ENCODE assay signal across 8 mouse cellular contexts in genomic region chr1:88007692-88008210, GRCm38 (mm10). TPM values are rescaled to one million over a fixed set of nuclear protein-coding genes. Genes with fewer than 3 reads are reported as not detected.
A peak's percentile ranks its signal among the peaks of the same experiment; 100 is the strongest.
DNase-seq lines count a peak whose midpoint lies in the region; ATAC-seq and TF ChIP-seq lines count a peak whose summit lies in the region.

No protein-coding gene starts in this region.

- 3% methylated on average over 5 of the region's 5 CpGs for WGBS in lung, embryonic 15.5 days
- 3% methylated on average over 5 of the region's 5 CpGs for WGBS in embryonic facial prominence, embryonic 14.5 days
- WGBS in limb, embryonic 10.5 days: 15% methylated on average over 5 of the region's 5 CpGs
- 1% methylated on average over 5 of the region's 5 CpGs for WGBS in small intestine, adult 2 months

- TF ChIP-seq POLR2A in small intestine, adult 2 months (IDR thresholded peaks at IDR 0.05; ENCODE audit: low read depth, low read length): no peak

- peak; percentile 33; the same call in 1 of the 2 replicates for ATAC-seq in lung, embryonic 15.5 days (ENCODE audit: borderline replicate concordance, extremely low read depth, low FRiP score, low TSS enrichment)
- peak; percentile 42 for ATAC-seq in embryonic facial prominence, embryonic 14.5 days (ENCODE audit: low read depth)

- H3K27me3 ChIP-seq in lung, embryonic 15.5 days: no peaks in the 10 kb centered on the region
- H3K27me3 ChIP-seq in embryonic facial prominence, embryonic 14.5 days (replicated peaks; ENCODE audit: control insufficient read depth, insufficient read depth, low read length): no peaks in the 10 kb centered on the region
- H3K27me3 ChIP-seq in limb, embryonic 10.5 days (ENCODE audit: low read depth, poor library complexity, severe bottlenecking): no peaks in the 10 kb centered on the region
- H3K27me3 ChIP-seq in small intestine, adult 2 months (ENCODE audit: control insufficient read depth, insufficient read depth, low read length): no peaks in the 10 kb centered on the region

- peak overlapping the region; percentile 79 for H3K9ac ChIP-seq in lung, embryonic 15.5 days
- H3K9ac ChIP-seq in embryonic facial prominence, embryonic 14.5 days (ENCODE audit: low read depth, low read length): peak overlapping the region; percentile 88

- no peaks in the 10 kb centered on the region for H3K9me3 ChIP-seq in lung, embryonic 15.5 days
- H3K9me3 ChIP-seq in embryonic facial prominence, embryonic 14.5 days (ENCODE audit: control insufficient read depth, low read length): no peaks in the 10 kb centered on the region
- no peaks in the 10 kb centered on the region for H3K9me3 ChIP-seq in limb, embryonic 10.5 days (replicated peaks)

- peaks cover 8% of the 10 kb centered on the region for H3K4me1 ChIP-seq in lung, embryonic 15.5 days
- H3K4me1 ChIP-seq in embryonic facial prominence, embryonic 14.5 days (ENCODE audit: control insufficient read depth, insufficient read depth, low read length): peaks cover 12% of the 10 kb centered on the region
- peaks cover 5% of the 10 kb centered on the region; the same call in 1 of the 2 replicates for H3K4me1 ChIP-seq in limb, embryonic 10.5 days
- peaks cover 3% of the 10 kb centered on the region; the same call in 1 of the 2 replicates for H3K4me1 ChIP-seq in small intestine, adult 2 months (ENCODE audit: control insufficient read depth, insufficient read depth, insufficient read length, low read length)

- H3K4me3 ChIP-seq in lung, embryonic 15.5 days: peak overlapping the region; percentile 67
- H3K4me3 ChIP-seq in embryonic facial prominence, embryonic 14.5 days (ENCODE audit: low read depth, low read length): peak overlapping the region; percentile 58
- peak overlapping the region; percentile 67 for H3K4me3 ChIP-seq in limb, embryonic 10.5 days
- peak overlapping the region; percentile 98 for H3K4me3 ChIP-seq in small intestine, adult 2 months (ENCODE audit: low read depth, low read length)

- H3K36me3 ChIP-seq in lung, embryonic 15.5 days: peaks cover 6% of the 10 kb centered on the region; the same call in 1 of the 2 replicates
- peaks cover 27% of the 10 kb centered on the region for H3K36me3 ChIP-seq in embryonic facial prominence, embryonic 14.5 days (ENCODE audit: control insufficient read depth, insufficient read depth, low read length)
- H3K36me3 ChIP-seq in limb, embryonic 10.5 days: peaks cover 33% of the 10 kb centered on the region
- H3K36me3 ChIP-seq in small intestine, adult 2 months (ENCODE audit: control insufficient read depth, insufficient read depth, low read length): peaks cover 7% of the 10 kb centered on the region

- DNase-seq in lung, postnatal 36 days: no peak
- peak; percentile 13 for DNase-seq in embryonic facial prominence, embryonic 14.5 days (ENCODE audit: low spot score)
- no peak for DNase-seq in limb, embryonic 10.5 days (ENCODE audit: low spot score)
- no peak for DNase-seq in cerebellum, adult 18-20 months
- no peak for DNase-seq in urinary bladder, postnatal 25 days (ENCODE audit: low spot score)
- DNase-seq in adrenal gland, postnatal 14 days: no peak

- H3K27ac ChIP-seq in lung, embryonic 15.5 days: peak overlapping the region; percentile 86
- peak overlapping the region; percentile 88 for H3K27ac ChIP-seq in embryonic facial prominence, embryonic 14.5 days (replicated peaks; ENCODE audit: low read depth, low read length)
- peak overlapping the region; percentile 95 for H3K27ac ChIP-seq in limb, embryonic 10.5 days
- peak overlapping the region; percentile 38 for H3K27ac ChIP-seq in small intestine, adult 2 months (ENCODE audit: insufficient read depth, low read depth, low read length)

- peak overlapping the region; percentile 75 for H3K4me2 ChIP-seq in lung, embryonic 15.5 days
- peak overlapping the region; percentile 68 for H3K4me2 ChIP-seq in embryonic facial prominence, embryonic 14.5 days (ENCODE audit: low read depth, low read length)

- TF ChIP-seq CTCF in small intestine, adult 2 months (IDR thresholded peaks at IDR 0.05; ENCODE audit: extremely low read depth, insufficient read length, insufficient replicate concordance, low read depth, low read length): no peak

RNA-seq across cellular contexts. Expression of gene Usp40, which starts 0.6 kb away (rescaled TPM):
- polyA plus RNA-seq in lung, embryonic 15.5 days (2015; fragmentation: Nextera tagmentation; extraction: Ambion mirVana): 34.6 and 36.8 TPM in 2 replicates
- 31.2 and 36.4 TPM in 2 replicates for polyA plus RNA-seq in embryonic facial prominence, embryonic 14.5 days (2014; fragmentation: Nextera tagmentation; extraction: Ambion mirVana)
- 35.3 and 41.8 TPM in 2 replicates for polyA plus RNA-seq in limb, embryonic 10.5 days (2016; fragmentation: Nextera tagmentation; extraction: Ambion mirVana)
- 4.0 and 7.2 TPM in 2 replicates for polyA plus RNA-seq in small intestine, adult 2 months (2012; rRNA removed)
- total RNA-seq in adrenal gland, postnatal 14 days (2021): 25.5 and 27.1 TPM in 2 replicates

RNA-seq across cellular contexts. Expression of gene Ugt1a10, which starts 47.4 kb away (rescaled TPM):
- 0.22 TPM in 1 of 2 replicates, not detected in the other for polyA plus RNA-seq in lung, embryonic 15.5 days (2015; fragmentation: Nextera tagmentation; extraction: Ambion mirVana)
- polyA plus RNA-seq in embryonic facial prominence, embryonic 14.5 days (2014; fragmentation: Nextera tagmentation; extraction: Ambion mirVana): not detected in 2 replicates
- not detected in 2 replicates for polyA plus RNA-seq in limb, embryonic 10.5 days (2016; fragmentation: Nextera tagmentation; extraction: Ambion mirVana)
- not detected in 2 replicates for polyA plus RNA-seq in small intestine, adult 2 months (2012; rRNA removed)
- total RNA-seq in adrenal gland, postnatal 14 days (2021): 1.4 TPM in 1 of 2 replicates, not detected in the other

Comparison
In these comparisons a context has a peak if more than half of its experiments do, and no peak if none do; other contexts are left out.
1. H3K27ac ChIP-seq: peak in every context shown above with its lines; median percentile 95 in limb, embryonic 10.5 days; 88 in embryonic facial prominence, embryonic 14.5 days; 86 in lung, embryonic 15.5 days; 38 in small intestine, adult 2 months.